Mouse (Mus musculus) bone marrow, adult 2 months (tissue): Measurements from ENCODE around the gene Atp9a. TPM values are rescaled to one million over a fixed set of nuclear protein-coding genes. Genes with fewer than 3 reads are reported as not detected.
"Not testable (repeated sequence)": the region's sequence is repeated elsewhere in the genome, so short reads cannot be mapped to it uniquely, and the experiment has no call there.

Experiments used
- H3K27ac ChIP-seq: fragments of 200-500 bp; 2 replicates; pipeline ENCODE4 v1.5.1; 2012; ENCODE audit warnings: low read depth, mild to moderate bottlenecking, control low read depth, inconsistent platforms, low read length; ENCODE audit not compliant: control insufficient read depth, poor library complexity, insufficient read depth
- H3K4me1 ChIP-seq: fragments of 200-500 bp; 2 replicates; pipeline ENCODE4 v1.6.1; 2011; ENCODE audit warnings: low read length; ENCODE audit not compliant: control insufficient read depth, insufficient read depth
- H3K4me3 ChIP-seq: fragments of 200-500 bp; replicated peaks from 2 replicates; pipeline ENCODE3; 2011; ENCODE audit warnings: mild to moderate bottlenecking, low read depth, low read length, control low read depth; ENCODE audit not compliant: control insufficient read depth
- CTCF ChIP-seq: fragments of 200-500 bp; IDR thresholded peaks from 2 replicates; pipeline ENCODE4 v1.5.1; 2011; ENCODE audit warnings: low read length, control low read depth; ENCODE audit not compliant: control insufficient read depth, insufficient read depth
- POLR2A ChIP-seq: fragments of 200-500 bp; IDR thresholded peaks from 2 replicates; pipeline ENCODE4 v1.6.1; 2011; ENCODE audit warnings: low read depth, mild to moderate bottlenecking, control low read depth, low read length, borderline replicate concordance; ENCODE audit not compliant: control insufficient read depth
- WGBS: fragments of 180-500 bp; shearing (Covaris S2); methylation state at CpG from one replicate; pipeline ENCODE4 v1.1.7; 2018; 5-methylcytosine and 5-hydroxymethylcytosine counted together
- polyA plus RNA-seq: library from polyadenylated mRNA; stranded (reverse); fragments of >200 nt; gene quantifications from 2 replicates; pipeline ENCODE4 v1.2.4, GENCODE M21; 2011; ENCODE audit warnings: low replicate concordance; ENCODE audit not compliant: missing spikeins, insufficient read depth, insufficient read length

Gene Atp9a
- polyA plus RNA-seq, 1 experiment = 2.6 TPM

GRCm38 (mm10) chr2:168766538-168767361, 24.5 kb upstream of the Atp9a start:
- no peak overlapping the region for H3K27ac ChIP-seq
- no peak overlapping the region for H3K4me3 ChIP-seq
- WGBS = 4% methylated on average over 52 of the region's 52 CpGs
- H3K4me1 ChIP-seq = no peaks in the 10 kb centered on the region
- TF ChIP-seq POLR2A = no peak
- TF ChIP-seq CTCF = no peak

- Histone ChIP-seq H3K4me1 (no peaks in the 10 kb centered on the region), H3K27ac (no peak overlapping the region), H3K4me3 (no peak overlapping the region)
- no peak for TF ChIP-seq CTCF
- WGBS = 3% methylated on average over 63 of the region's 65 CpGs
These were observed 23.7 kb upstream of the Atp9a start for GRCm38 (mm10) chr2:168765696-168766537.

- WGBS = 2% methylated on average over 32 of the region's 32 CpGs
- H3K4me3 ChIP-seq = no peak overlapping the region
- TF ChIP-seq POLR2A (no peak), CTCF (no peak)
- H3K27ac ChIP-seq = no peak overlapping the region
- no peaks in the 10 kb centered on the region for H3K4me1 ChIP-seq
These were observed 23.0 kb upstream of the Atp9a start for GRCm38 (mm10) chr2:168765065-168765681.

DNA sequence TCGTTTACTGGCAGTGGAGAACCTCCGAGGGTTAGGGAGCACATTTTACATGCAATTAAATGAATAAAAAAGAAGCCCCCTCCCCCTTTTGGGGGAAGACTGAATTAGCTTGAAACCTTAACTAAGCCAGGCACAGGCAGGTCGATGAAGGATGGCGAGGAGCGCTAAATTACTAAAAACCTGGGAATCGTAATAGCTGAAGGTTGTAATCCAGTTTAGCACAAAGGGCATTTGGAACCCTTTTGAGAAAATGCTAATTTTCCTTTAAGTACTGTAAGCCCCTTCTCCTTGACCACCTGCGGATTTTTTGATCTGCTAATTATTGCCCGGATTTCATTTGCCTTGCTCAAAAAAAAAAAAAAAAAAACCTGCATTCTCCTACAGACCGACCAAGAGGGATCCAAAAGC, 22.3 kb upstream of the Atp9a start:
- H3K4me3 ChIP-seq = no peak overlapping the region
- H3K4me1 ChIP-seq = no peaks in the 10 kb centered on the region
- H3K27ac ChIP-seq = no peak overlapping the region
- TF ChIP-seq CTCF (no peak), POLR2A (no peak)
- WGBS = 34% methylated on average over 9 of the region's 9 CpGs

GRCm38 (mm10) chr2:168763785-168764184, 21.6 kb upstream of the Atp9a start:
- WGBS = 26% methylated on average over 7 of the region's 7 CpGs
- TF ChIP-seq POLR2A (no peak), CTCF (no peak)
- no peak overlapping the region for H3K27ac ChIP-seq
- H3K4me1 ChIP-seq = no peaks in the 10 kb centered on the region
- no peak overlapping the region for H3K4me3 ChIP-seq

- no peak for TF ChIP-seq CTCF
- no peak for TF ChIP-seq POLR2A
- H3K27ac ChIP-seq = no peak overlapping the region
- H3K4me1 ChIP-seq = no peaks in the 10 kb centered on the region
- WGBS = 8% methylated on average over 12 of the region's 12 CpGs
- H3K4me3 ChIP-seq = no peak overlapping the region
These were observed 20.2 kb upstream of the Atp9a start for GRCm38 (mm10) chr2:168762411-168762815.

- TF ChIP-seq CTCF = no peak
- TF ChIP-seq POLR2A = no peak
- WGBS = 35% methylated on average over 4 of the region's 4 CpGs
- Histone ChIP-seq H3K4me3 (no peak overlapping the region), H3K4me1 (no peaks in the 10 kb centered on the region), H3K27ac (no peak overlapping the region)
These were observed 19.7 kb upstream of the Atp9a start for GRCm38 (mm10) chr2:168761954-168762353.

DNA sequence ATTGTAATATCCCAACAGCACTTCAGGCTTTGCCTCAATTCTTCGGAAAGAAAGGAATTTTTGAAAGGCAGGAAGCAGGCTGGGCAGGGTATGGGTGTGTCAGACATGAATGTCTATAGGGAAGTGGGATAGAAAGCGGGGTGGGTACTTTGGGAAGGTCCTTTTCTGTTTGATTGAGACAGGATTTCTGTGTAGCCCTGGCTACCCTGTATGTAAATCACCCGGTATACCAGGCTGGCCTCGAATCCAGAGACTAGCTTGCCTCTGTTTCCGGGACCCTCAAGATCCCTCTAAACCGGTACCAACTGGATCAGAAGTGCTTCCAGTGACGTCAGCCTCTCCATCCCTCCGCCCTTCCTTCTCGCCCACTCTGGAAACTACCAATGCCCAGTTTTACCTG, 18.9 kb upstream of the Atp9a start:
- Histone ChIP-seq H3K27ac (no peak overlapping the region), H3K4me1 (no peaks in the 10 kb centered on the region), H3K4me3 (no peak overlapping the region)
- 61% methylated on average over 9 of the region's 9 CpGs for WGBS
- TF ChIP-seq CTCF (no peak), POLR2A (no peak)

GRCm38 (mm10) chr2:168744406-168744805, 2.2 kb upstream of the Atp9a start:
- H3K27ac ChIP-seq, H3K4me3 ChIP-seq, H3K4me1 ChIP-seq: not testable (repeated sequence)
- WGBS = 79% methylated on average over 10 of the region's 10 CpGs
